Mouse (Mus musculus) cerebellum, postnatal 10 days (tissue): ENCODE measurements around the gene Lman1l.

ENCODE experiments used
- DNase-seq, 2 experiments: peaks; one replicate each; pipeline ENCODE4 v3.0.0; 2021; ENCODE audit warnings: mixed read lengths in 2 of 2

The Lman1l gene

DNA sequence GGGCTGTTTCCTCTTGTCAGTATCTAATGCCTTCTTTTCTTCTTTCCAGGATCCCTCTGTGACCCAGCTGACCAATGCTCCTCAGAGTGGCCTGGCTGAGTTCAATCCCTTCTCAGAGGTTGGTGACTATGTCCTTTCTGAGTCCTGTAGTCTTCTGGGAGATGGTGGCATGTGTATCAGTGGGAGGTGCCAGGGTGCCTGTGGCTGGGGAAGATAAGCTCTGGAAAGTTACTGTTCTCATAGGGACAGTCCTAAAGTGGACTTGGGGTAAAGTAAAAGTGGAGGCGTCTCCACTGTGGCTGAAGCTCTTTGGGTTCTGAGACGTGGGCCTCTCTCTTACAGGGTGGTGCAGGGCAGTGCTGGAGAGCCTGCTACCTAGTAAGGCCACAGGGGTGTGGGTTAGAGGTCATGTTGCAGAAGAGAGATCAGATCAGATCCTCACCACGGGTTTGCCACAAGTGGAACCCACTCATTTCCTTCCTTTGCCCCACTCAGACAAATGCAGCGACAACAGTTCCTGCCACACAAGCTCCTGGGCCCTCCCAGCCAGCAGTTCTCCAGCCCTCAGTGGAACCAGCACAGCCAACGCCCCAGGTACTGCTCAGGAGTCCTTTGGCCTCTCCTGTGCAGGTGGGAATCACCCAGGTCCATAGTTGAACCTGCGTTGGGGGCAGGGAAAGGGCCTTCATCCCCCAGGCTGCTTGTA lies 43.3 kb downstream of the Lman1l start:
- no peak for DNase-seq

DNA sequence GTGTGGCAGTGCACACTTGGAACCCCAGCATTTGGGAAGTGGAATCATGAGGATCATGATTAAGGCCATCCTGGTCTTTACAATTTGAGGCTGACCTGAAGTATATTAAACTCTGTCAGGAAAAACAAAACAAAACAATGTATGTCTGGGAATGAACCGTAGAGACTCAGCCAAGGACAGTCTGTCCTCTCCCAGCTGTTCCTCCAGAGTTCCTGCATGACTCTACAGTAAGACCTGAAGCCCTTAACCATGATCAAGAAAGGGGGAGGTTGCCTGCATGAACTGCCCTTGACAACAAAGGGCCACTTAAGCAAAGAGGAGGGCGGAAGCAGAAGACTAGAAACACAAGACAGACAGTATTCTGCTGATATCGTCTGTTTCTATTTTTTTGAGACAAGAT lies 45.0 kb downstream of the Lman1l start:
- no peak for DNase-seq

DNA sequence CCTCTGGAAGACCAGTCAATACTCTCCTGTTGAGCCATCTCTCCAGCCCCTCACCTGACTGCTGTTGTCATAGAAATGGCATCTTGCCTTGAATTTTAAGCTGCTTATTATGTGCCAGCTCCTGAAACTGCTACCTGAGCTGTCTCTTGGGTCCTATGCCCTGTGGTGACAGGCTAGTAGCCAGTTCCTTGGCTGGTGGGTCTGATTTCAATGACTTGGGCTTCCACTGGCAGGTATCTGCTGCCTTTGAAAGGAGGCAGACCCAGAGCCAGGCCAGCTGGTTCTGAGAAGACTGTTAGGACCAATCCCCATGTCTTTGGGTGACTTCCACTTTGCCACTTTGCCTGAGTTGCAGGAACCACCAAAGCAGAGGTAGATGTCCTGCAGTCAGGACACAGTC lies 46.2 kb downstream of the Lman1l start:
- DNase-seq = no peak

DNA sequence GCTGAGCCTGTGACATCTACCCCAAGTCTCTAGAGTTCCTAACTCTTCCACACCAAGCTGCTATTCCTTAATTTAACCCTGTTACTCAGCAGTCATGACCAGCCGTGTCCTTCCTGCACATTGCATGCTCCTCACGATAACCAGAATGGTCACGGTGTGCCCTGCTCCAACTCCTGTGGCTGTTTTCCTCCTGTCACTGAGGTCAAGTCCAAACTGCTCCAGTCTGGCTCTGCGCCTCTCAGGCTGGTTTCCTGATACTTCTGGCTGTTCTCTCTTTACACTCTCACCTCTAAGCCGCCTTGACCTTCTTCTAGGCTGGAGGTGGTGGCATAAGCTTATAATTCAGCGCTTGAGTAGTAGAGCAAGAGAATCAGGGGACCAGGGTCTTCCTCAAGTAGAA lies 52.1 kb downstream of the Lman1l start:
- no peak for DNase-seq

DNA sequence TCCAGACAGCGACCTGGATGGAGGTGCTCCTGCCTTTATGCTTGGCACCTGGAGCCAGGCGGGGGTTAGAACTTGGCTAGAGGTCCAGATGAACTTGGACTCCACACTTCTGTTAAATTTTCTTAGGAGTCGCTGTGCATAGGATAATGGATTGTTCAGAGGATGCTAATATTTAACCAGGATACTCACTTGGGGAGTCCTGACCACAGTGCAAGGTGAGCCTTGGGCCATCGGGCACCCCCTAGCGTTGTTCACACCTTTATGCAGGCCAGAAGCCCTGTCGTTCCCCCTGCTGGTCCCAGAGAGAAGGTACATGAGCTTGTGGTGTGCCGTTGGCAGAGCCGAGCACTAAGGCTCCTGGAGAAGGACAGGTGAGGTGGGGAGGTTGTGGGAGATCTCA lies 53.7 kb downstream of the Lman1l start:
- no peak for DNase-seq

DNA sequence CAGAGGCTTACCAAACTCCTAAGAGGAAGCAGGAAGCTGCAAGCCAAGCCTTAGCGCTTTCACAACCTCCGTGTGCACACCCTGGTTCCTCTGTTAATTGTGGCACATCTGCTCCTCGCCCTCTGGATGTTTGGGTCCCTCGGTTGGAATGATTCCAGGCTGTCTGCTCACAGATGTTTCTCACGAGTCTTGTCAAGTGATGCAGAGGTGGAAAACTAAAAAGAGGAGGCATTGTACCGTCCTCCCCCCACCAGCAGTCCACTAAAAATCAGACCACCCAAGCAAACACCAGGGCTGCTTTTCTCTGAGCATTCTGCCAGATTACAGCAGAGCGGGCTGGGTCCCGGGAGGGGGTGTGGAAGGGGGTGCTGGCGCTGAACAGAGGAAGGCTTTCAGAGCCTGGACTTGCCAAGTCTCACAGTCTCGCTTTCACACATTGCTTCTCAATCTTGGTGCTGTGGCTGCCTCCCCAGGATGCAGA lies 54.8 kb downstream of the Lman1l start:
- peak; percentile 58 to 76 for DNase-seq

DNA sequence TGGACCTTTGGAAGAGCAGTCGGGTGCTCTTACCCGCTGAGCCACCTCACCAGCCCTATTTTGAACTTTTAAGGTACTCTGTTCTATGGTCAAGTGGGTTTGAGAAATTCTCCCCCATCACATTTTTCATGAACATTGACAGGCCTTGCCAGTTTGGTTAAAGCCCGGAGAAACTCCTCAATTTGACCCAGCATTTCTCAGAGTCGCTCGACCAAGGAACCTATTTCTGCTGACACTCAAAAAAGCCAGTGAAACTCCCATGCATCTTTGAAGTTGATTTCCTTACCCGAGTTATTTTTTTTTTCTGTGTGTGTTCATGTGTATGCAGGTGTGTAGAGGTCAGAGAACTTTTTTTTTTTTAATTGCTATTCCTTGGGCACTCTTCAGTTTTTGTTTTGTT lies 56.0 kb downstream of the Lman1l start:
- no peak for DNase-seq

DNA sequence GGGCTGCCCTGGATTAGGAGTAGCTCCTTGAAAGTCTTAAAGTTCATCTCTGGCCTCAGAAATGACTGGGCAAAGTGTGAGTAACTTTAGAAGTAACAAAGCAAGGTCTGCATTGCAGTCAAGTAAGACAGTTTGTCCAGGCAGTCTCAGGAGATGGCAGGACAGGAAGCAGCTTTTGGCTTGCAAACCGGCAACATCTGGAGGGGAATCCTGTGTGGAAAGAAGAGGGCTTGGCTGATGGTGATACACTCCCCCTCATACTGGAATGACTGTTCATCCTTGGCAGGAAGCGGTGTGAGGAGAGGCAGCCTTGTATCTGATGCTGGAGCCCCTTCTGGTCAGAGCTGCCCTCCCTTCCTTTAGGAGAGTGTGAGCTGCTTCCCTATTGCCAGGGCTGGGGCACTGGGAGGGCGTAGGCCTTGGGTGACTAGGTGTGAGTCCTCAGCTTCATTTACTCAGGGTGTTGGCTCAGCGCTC lies 57.6 kb downstream of the Lman1l start:
- DNase-seq = no peak

DNA sequence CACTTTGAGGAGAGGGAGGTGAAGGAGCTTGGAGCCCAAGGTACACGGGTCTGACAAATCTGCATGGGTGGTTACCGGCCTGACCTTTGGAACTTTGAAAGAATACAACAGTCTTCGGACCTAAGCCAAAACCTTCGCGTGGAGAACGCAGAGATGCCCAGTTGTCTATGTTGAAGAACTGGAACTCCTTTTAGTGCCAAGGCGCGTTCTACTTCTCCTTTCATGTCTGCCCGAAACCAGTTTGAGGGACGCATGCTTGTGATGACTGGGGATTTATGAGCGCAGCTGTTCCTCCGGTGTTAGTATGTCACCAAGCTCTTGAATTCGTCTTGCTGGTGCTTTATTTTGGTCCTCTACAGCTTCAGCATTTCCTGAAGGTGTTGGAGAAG lies 58.9 kb downstream of the Lman1l start:
- no peak for DNase-seq

DNA sequence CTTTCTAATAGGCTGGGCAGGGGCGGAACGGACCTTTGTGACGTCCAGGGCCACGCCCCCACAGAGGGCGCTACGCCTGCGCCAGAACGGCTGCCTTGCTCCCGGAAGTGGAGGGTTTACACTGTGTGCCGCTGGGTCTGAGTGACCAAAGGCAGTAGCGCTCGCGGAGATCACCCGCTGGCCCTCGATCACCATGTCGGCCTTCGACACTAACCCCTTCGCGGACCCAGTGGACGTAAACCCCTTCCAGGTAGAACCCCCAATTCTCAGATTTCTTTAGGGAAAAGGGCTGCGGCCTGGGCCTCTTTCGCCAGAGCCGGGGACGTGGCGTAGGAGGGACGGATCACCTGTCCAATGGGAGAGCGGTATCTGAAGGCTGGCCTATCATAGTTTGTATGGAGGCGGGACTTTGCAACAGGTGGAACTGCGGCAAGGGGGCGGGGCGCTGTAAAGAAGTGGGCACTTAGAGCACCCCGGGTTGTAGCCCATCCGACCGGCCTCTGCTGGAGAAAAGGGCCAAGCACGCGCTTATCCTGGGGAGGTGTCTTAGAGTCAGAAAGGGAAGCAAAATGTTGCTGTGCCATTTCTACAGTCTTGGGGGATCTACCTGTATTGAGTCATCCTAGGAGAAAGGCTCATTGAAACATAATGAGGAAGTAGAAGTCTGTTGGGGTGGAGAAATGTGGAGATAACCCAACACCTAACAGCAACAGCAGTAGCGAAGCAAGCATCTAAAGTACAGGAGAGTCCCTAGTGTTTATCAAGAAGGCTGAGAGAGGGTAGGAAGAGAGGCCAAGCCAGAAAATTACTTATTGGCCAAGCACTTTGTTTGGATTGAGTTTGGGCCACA lies 59.5 kb downstream of the Lman1l start, which contains the start of gene Scamp2:
Gene Scamp2, plus strand, starts transcription at position 83 of the 850 bp plus-strand sequence.
- peak; percentile 98 for DNase-seq

DNA sequence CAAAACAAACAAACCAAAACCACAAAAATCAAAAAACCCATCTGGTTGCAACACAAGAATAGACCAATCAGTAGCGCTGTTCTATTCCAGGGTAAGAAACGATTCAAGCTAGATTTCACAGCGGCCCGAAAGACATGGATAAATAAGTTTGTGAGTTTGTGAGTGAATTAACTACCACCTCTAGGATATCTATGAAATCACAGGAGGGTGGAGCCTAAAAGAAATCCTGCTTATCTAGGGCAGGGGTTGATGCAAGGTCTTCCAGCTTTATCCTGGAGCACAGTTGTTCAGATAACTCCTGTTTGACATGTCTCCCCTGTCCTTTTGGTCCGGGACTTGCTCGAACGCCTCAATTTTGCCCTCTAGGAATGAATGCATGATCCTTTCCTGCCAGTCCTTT lies 60.3 kb downstream of the Lman1l start:
- DNase-seq = no peak

DNA sequence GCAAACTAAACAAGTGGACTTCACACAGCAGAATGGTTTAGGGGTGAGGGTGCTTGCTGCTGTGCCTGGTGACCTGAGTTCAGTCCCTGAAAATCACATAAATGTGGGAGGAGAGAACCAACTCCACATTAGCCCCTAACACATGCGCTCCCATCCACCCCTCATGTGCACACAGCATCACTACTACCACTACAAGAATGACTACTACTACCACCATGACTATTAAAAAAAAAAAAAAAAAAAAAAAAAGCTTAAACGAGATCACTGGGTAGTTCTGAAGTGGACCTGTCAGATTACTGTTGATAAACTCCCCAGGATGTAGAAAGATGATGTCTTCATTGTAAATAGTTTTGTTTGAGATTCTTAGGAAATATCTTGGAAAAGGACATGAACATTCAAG lies 61.0 kb downstream of the Lman1l start:
- no peak for DNase-seq

DNA sequence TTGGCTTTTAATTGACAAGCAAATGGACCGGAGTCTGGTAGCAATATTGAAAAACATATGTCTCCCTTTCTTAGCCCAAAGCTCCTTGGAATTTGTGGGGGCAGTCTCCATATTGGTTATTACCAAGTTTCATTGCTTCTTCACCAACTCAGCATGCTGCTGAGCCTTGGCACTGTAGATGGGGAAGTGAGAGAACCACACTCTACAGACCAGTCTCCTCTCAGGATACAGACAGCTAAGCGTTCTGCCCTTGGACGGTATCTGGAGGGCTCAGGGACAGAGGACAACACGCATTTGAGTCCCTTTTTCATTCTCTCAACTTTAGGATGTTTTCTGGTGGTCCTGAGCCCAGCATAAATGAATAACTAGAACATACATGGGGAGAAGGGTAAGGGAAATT lies 61.9 kb downstream of the Lman1l start:
- no peak for DNase-seq

DNA sequence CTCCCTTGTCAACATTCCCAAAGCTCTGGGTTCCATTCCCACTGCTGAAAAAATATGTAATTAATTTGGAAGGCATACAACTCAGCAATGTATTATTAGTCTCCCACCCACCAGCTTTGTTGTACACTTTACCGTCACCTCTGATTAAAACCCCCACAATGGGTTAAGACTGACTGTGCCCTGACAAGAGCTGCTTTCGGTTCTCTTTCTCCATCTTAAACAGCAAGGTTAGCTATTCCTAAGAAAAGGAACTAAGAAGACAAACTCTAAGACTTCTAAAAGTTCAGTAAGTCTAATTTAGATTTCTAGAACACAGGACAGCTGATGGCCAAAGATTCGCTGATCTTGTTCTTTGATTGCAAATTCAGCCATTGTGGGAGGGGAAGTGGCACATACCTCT lies 63.4 kb downstream of the Lman1l start:
- DNase-seq = no peak
